10 mouse cellular contexts compared by ENCODE assay signal in genomic region chr10:76931122-76931521, GRCm38 (mm10). TPM values are rescaled to one million over a fixed set of nuclear protein-coding genes. Genes with fewer than 3 reads are reported as not detected.
DNase-seq lines count a peak whose midpoint lies in the region; ATAC-seq lines count a peak whose summit lies in the region.
"Had no signal": no experiment of that assay in that cellular context is flagged by ENCODE, and none has a peak within 500 bp of the region (broad histone marks: within the 10 kb centered on the region; RNA-seq: fewer than 3 reads in every experiment).

No protein-coding gene starts in this region.

- H3K27me3 ChIP-seq in hindbrain, embryonic 14.5 days (ENCODE audit: control insufficient read depth, insufficient read depth, low read length): no peaks in the 10 kb centered on the region
- no peaks in the 10 kb centered on the region for H3K27me3 ChIP-seq in hindbrain, embryonic 16.5 days (replicated peaks; ENCODE audit: control insufficient read depth, insufficient read depth, low read length)
- H3K27me3 ChIP-seq: liver, embryonic 15.5 days; stomach, embryonic 15.5 days had no signal

- intact Hi-C loops in left cerebral cortex, postnatal 36 days (cut with DNase I): no loop called here

- H3K27ac ChIP-seq in hindbrain, embryonic 14.5 days: no peak overlapping the region
- no peak overlapping the region for H3K27ac ChIP-seq in hindbrain, embryonic 16.5 days (ENCODE audit: low read depth, low read length)
- H3K27ac ChIP-seq: liver, embryonic 15.5 days; stomach, embryonic 15.5 days had no signal

- WGBS in hindbrain, embryonic 14.5 days: 76% methylated on average over 6 of the region's 6 CpGs
- WGBS in hindbrain, embryonic 16.5 days: 72% methylated on average over 6 of the region's 6 CpGs

- H3K9me3 ChIP-seq in hindbrain, embryonic 14.5 days (ENCODE audit: control insufficient read depth, low read length): no peaks in the 10 kb centered on the region
- H3K9me3 ChIP-seq in hindbrain, embryonic 16.5 days (ENCODE audit: control insufficient read depth, low read length): no peaks in the 10 kb centered on the region
- H3K9me3 ChIP-seq: liver, embryonic 15.5 days; stomach, embryonic 15.5 days had no signal

- H3K36me3 ChIP-seq in hindbrain, embryonic 14.5 days (replicated peaks; ENCODE audit: control insufficient read depth, insufficient read depth): no peaks in the 10 kb centered on the region
- H3K36me3 ChIP-seq in hindbrain, embryonic 16.5 days (ENCODE audit: control insufficient read depth, insufficient read depth, low read length): no peaks in the 10 kb centered on the region
- H3K36me3 ChIP-seq: liver, embryonic 15.5 days; stomach, embryonic 15.5 days had no signal

- no peak overlapping the region for H3K4me3 ChIP-seq in hindbrain, embryonic 14.5 days (replicated peaks; ENCODE audit: low read length)
- H3K4me3 ChIP-seq in hindbrain, embryonic 16.5 days (ENCODE audit: low read length): no peak overlapping the region
- H3K4me3 ChIP-seq: liver, embryonic 15.5 days; stomach, embryonic 15.5 days had no signal

- no peak for ATAC-seq in hindbrain, embryonic 14.5 days (ENCODE audit: low FRiP score)
- no peak for ATAC-seq in hindbrain, embryonic 16.5 days
- ATAC-seq in granulocyte monocyte progenitor cell, adult 5-6 weeks (replicated peaks; ENCODE audit: poor library complexity, severe bottlenecking): no peak

- H3K4me2 ChIP-seq in hindbrain, embryonic 14.5 days (replicated peaks): no peak overlapping the region
- no peak overlapping the region for H3K4me2 ChIP-seq in hindbrain, embryonic 16.5 days (ENCODE audit: low read length)
- H3K4me2 ChIP-seq: liver, embryonic 15.5 days; stomach, embryonic 15.5 days had no signal

- H3K4me1 ChIP-seq in hindbrain, embryonic 14.5 days (replicated peaks; ENCODE audit: control insufficient read depth, insufficient read depth, low read length): 0 out of 2 replicates have a peak, but pooled peaks cover 5% of the 10 kb centered on the region
- H3K4me1 ChIP-seq in hindbrain, embryonic 16.5 days (ENCODE audit: control insufficient read depth, insufficient read depth, low read depth, low read length): no peaks in the 10 kb centered on the region
- H3K4me1 ChIP-seq: liver, embryonic 15.5 days had no signal

- H3K9ac ChIP-seq in hindbrain, embryonic 14.5 days: no peak overlapping the region
- no peak overlapping the region for H3K9ac ChIP-seq in hindbrain, embryonic 16.5 days (ENCODE audit: low read depth, low read length)
- H3K9ac ChIP-seq: liver, embryonic 15.5 days; stomach, embryonic 15.5 days had no signal

- peak; percentile 43 for DNase-seq in hindbrain, embryonic 14.5 days (ENCODE audit: low spot score)
- peak; percentile 57 to 58 for DNase-seq in adrenal gland, adult 18-20 months (ENCODE audit: low spot score in 2 of 2)
- DNase-seq in gastrocnemius, adult 8-10 months (ENCODE audit: low spot score in 2 of 2): peak; percentile 49 to 62
- DNase-seq in layer of hippocampus, adult 9-10 months (ENCODE audit: low spot score): peak; percentile 40
- no peak for DNase-seq in thymus, postnatal 36 days
- no peak for DNase-seq in left cerebral cortex, postnatal 36 days (ENCODE audit: low spot score in 2 of 2)

RNA-seq across cellular contexts. Expression of gene Pcbp3, which starts 30.6 kb away (rescaled TPM):
- 45.2 and 45.3 TPM in 2 replicates for polyA plus RNA-seq in hindbrain, embryonic 14.5 days (2014; fragmentation: Nextera tagmentation; extraction: Ambion mirVana)
- polyA plus RNA-seq in hindbrain, embryonic 16.5 days (2015; fragmentation: Nextera tagmentation; extraction: Ambion mirVana): 95.5 and 108 TPM in 2 replicates
- 10 to 100 TPM; 26.2 to 38.9 TPM for total RNA-seq in adrenal gland, adult 18-20 months (2021)
- total RNA-seq in gastrocnemius, adult 8-10 months (2022): 1 to 10 TPM; 1.3 to 3.6 (median 1.7) TPM
- total RNA-seq in left cerebral cortex, postnatal 36 days (2021): 10 to 100 TPM; 67.5 to 68.4 TPM
- total RNA-seq in granulocyte monocyte progenitor cell, adult 5-6 weeks (2014; fragmentation: Nextera tagmentation): 15.7 and 16.1 TPM in 2 replicates
- total RNA-seq in granulocyte monocyte progenitor cell, adult 5-6 weeks (2017): 4.2 and 9.8 TPM in 2 replicates

Comparison
In these comparisons a context has a peak if more than half of its experiments do, and no peak if none do; other contexts are left out.
1. DNase-seq: peak in hindbrain, embryonic 14.5 days (single experiment), adrenal gland, adult 18-20 months (2 of 2), gastrocnemius, adult 8-10 months (2 of 2) and layer of hippocampus, adult 9-10 months (single experiment); none in thymus, postnatal 36 days (0 of 2) and left cerebral cortex, postnatal 36 days (0 of 2).